Mouse (Mus musculus) monocyte, adult 2 months (primary cell): ENCODE measurements around the gene Ccdc18.
"Not testable (repeated sequence)": the region's sequence is repeated elsewhere in the genome, so short reads cannot be mapped to it uniquely, and the experiment has no call there.

ENCODE experiments used
- DNase-seq, 2 experiments: peaks; one replicate each; pipeline ENCODE4 v3.0.0; 2022; ENCODE audit warnings: low spot score in 2 of 2, low read depth in 1 of 2

Ccdc18 gene

GRCm38 (mm10) chr5:108255259-108255658, 122.6 kb downstream of the Ccdc18 start:
- no peak for DNase-seq

GRCm38 (mm10) chr5:108262722-108263121, 130.0 kb downstream of the Ccdc18 start:
- no peak for DNase-seq

- not testable (repeated sequence) for DNase-seq
Measured at GRCm38 (mm10) chr5:108263785-108264184, 131.1 kb downstream of the Ccdc18 start.

- DNase-seq = no peak
Measured at GRCm38 (mm10) chr5:108266990-108267389, 134.3 kb downstream of the Ccdc18 start.

- peak in 1 of 2 experiments; percentile 59 for DNase-seq
Measured at GRCm38 (mm10) chr5:108268127-108269062, 135.7 kb downstream of the Ccdc18 start, which contains the start of gene Dr1. Gene Dr1, plus strand, starts transcription at chr5:108268897.

- DNase-seq = no peak
Measured at GRCm38 (mm10) chr5:108269063-108269810, 136.6 kb downstream of the Ccdc18 start.

GRCm38 (mm10) chr5:108269811-108270151, 137.1 kb downstream of the Ccdc18 start:
- DNase-seq = no peak

GRCm38 (mm10) chr5:108270415-108270814, 137.7 kb downstream of the Ccdc18 start:
- no peak for DNase-seq

GRCm38 (mm10) chr5:108271345-108271744, 138.7 kb downstream of the Ccdc18 start:
- not testable (repeated sequence) for DNase-seq
